Mouse (Mus musculus) 3134 (cell line): ENCODE results near the gene Tmem63a.
"Not testable (repeated sequence)": the region's sequence is repeated elsewhere in the genome, so short reads cannot be mapped to it uniquely, and the experiment has no call there.

ENCODE experiments used
- DNase-seq: peaks from one replicate; pipeline ENCODE4 v3.0.0-alpha.2; 2011; ENCODE audit warnings: low spot score; ENCODE audit not compliant: insufficient read length; ENCODE audit errors: extremely low read depth

The Tmem63a gene

DNA sequence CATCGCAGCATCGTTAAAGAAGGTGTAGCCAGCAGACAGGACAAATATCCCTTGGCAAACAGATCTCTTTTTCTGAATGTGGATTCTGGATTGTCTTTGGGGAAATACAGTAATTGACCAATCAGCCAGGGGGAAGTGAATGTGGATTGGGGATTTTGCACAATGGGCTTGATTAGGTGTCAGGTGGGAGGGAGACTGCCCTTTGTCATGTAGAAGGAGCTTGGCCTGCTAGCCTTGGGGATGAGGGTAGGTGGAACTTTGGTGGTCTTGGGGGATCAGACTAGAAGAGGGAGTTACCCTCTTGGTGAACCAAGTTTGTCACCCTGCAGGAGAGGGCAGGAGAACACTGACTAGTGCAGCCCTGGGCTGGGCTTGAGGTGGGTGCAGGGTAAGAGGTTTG lies 17.4 kb upstream of the Tmem63a start:
- no peak for DNase-seq

DNA sequence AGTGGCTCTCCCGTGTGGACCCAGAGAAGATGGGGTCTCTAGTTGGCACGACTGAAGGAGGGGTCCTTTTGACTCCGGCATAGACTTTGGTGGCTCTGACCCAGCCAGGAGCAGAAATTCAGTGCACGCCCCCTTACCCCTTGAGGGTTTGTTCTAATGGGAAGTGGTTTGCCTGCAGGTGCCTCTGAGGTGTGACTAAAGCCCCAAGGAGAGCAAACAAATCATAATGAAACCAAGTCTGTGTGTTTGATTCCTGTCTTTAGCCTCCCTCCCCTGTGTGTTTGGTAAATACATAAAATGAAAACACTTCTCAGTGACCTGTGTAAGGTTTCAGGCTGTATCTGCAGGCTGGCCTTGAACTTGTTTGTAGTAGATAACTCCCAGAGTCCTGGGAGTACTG lies 15.9 kb upstream of the Tmem63a start:
- no peak for DNase-seq

DNA sequence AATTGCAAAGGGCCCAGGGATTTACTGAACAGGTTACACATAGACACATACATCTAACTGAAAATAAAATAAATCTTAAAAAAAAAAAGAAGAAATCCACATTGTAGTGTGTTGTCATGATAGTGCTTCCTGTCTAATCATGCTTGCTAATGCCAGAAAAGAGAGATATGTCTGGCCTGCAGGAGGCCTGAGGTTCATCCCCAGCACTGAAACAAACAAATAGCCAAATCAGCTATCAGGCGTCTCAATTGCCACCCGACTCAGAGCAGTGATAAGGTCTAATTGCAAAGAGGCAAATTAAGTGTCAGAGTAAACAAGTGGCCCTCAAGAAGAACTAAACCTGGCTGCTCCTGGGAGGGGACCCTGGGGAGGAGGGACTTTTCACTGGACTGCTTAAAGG lies 12.5 kb upstream of the Tmem63a start:
- no peak for DNase-seq

DNA sequence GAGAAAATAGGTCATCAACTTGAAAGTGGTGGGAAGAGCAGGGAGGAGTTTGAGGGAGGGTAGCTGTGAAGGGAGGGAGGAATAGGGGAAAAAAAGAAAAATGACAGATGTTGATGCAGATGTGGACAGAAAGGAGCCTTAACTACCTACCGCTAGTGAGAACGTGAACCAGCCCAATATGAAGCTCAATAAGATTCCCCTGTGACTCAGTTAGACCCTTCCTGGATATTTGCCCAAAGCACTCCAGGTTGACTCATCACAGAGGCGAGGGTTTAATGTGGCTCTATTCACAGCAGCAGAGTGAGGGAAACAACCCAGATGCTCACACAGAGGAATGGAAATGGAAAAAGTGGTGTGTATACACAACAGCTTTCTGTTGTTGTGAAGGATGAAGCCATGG lies 11.0 kb upstream of the Tmem63a start:
- DNase-seq, result peak; percentile 62

DNA sequence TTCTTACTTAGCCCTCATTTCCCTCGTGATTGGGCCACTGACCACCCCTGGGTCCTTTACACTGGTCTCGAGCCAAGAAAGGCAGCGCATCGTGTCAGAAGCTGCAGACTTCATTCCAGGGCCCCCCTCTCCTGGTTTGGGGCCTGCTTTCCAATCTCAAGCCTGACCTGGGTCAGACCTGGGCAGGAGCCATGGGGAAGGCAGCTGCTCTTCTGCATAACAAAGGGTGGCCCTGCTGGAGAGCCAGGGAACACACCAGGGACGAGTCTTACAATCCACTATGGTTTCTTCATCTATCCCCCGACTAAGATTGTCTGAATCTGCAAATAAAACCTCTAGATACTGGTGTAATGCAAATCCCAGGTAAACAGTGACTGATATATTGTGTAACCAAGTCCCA lies 8.5 kb upstream of the Tmem63a start:
- DNase-seq, result no peak

DNA sequence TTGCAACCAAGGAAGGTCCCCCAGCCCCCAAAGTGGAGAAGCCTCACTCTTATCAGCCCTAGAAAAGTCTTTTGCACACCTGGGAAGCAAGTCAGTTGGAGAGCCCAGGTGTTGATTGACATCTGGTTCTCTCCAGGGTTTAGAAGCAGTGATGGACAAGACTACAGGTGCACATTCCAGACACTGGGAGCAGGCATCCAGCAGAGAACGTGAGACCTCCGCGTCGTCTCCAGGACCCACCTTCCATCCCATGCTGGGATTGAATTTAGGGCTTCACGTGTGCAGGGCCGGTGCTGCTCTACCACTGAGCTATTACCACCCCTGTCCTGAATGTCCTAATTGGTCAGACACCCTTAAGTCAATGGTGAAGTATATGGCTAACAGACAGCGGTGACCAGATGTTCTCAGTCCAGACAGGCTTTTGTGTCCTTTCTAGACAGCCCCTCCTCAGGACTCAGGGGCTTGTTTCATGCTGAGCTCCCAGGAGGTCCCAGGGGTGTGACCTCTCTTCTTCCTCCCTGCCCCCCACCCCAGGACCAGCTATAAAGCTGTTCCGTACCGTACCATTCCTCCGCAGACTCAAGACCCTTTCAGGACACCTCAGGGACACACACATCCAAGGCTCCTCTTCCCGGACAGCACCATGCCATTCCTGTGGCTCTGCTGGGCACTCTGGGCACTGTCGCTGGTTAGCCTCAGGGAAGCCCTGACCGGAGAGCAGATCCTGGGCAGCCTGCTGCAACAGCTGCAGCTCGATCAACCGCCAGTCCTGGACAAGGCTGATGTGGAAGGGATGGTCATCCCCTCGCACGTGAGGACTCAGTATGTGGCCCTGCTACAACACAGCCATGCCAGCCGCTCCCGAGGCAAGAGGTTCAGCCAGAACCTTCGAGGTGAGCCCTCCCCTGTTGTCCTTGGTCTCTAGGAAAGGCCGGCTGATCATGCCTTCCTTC lies 7.4 kb upstream of the Tmem63a start, which contains the start of gene Lefty1:
TSS of gene Lefty1 (plus strand) at position 556 of the 953 bp plus-strand sequence.
- DNase-seq, result no peak

DNA sequence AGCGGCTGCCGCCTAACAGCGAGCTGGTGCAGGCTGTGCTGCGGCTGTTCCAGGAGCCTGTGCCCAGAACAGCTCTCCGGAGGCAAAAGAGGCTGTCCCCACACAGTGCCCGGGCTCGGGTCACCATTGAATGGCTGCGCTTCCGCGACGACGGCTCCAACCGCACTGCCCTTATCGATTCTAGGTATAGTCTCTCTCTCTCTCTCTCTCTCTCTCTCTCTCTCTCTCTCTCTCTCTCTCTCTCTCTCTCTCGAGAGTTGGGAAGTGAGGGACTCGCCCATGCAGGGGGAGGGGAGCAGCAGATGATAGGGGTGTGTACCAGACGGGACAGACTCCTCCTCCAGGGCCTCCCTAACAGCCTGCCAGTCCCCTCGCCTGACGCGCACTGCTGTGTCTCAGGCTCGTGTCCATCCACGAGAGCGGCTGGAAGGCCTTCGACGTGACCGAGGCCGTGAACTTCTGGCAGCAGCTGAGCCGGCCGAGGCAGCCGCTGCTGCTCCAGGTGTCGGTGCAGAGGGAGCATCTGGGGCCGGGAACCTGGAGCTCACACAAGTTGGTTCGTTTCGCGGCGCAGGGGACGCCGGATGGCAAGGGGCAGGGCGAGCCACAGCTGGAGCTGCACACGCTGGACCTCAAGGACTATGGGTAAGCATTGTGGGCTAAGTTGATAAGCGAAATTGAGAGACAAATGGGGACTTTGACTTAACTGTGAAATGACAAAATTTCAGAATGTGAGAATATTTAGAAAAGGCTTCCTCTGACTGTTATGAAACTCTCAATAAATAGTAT lies 5.3 kb upstream of the Tmem63a start:
- not testable (repeated sequence) for DNase-seq

DNA sequence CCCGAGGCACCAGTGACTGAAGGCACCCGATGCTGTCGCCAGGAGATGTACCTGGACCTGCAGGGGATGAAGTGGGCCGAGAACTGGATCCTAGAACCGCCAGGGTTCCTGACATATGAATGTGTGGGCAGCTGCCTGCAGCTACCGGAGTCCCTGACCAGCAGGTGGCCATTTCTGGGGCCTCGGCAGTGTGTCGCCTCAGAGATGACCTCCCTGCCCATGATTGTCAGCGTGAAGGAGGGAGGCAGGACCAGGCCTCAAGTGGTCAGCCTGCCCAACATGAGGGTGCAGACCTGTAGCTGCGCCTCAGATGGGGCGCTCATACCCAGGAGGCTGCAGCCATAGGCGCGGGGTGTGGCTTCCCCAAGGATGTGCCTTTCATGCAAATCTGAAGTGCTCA lies 4.5 kb upstream of the Tmem63a start:
- DNase-seq, result not testable (repeated sequence)

DNA sequence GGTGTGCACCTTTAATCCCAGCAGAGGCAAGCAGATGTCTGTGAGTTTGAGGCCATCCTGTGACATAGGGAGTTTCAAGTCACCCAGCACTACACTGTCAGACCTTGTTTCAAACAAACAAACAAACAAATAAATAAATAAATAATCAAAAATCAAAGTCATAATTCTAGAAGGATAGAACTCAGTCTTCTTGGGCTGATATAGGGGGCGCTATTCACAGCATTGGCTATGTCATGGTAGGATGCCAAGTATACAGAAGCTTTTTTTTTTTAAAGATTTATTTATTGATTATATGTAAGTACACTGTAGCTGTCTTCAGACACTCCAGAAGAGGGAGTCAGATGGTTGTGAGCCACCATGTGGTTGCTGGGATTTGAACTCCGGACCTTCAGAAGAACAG lies 3.4 kb upstream of the Tmem63a start:
- DNase-seq, result not testable (repeated sequence)

DNA sequence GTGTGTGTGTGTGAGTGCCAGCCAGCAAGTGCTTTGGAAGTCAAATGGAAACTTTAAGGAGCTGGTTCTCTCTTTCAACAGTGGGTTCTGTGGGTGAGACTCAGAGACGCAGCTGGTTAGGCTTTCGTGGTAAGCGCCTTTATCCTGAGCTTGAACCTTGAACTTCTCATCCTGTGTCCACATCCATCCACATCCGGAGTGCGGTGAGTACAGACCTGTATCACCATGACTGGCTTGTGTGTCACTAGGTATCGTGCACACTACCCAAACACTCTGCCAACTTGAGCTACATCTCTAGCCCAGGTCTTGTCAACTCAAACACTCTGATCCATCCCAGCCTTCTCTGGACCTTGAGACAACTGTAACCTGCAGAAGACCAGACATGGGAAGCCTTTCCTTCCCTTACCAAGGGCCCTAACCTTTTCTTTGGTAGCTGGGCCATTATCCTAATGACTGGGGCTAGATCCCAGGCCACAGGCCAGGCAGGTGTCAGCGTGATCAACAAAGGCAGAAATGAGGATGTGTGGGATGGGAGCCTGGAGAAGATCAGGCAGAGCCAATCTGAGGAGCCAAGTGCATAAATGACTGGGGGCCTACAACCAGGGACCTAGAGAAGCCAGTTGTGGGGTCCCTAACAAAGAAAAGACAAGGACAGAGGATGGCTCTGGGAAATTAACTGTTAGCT lies 1.2 kb upstream of the Tmem63a start:
- no peak for DNase-seq

DNA sequence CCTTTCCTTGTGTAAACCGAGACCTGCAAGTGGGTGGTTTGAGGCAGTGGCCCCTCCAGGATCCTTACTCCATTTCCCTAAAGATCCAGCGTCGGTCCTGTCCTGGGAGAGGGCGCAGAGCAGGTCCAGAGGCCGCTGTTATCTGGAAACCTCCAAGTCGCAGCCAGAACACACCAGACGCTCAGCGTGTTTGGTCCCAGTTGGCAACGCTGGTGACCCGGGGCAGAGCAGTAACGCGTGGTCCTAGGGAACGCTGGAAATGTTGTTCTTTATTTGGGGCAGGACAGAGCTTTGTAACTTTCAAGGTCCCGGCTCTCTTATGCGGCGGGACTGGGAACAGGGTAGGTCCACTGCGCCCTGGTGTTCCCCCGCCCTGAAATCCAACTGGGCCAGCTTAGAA lies 418 bp upstream of the Tmem63a start:
- DNase-seq, result no peak

DNA sequence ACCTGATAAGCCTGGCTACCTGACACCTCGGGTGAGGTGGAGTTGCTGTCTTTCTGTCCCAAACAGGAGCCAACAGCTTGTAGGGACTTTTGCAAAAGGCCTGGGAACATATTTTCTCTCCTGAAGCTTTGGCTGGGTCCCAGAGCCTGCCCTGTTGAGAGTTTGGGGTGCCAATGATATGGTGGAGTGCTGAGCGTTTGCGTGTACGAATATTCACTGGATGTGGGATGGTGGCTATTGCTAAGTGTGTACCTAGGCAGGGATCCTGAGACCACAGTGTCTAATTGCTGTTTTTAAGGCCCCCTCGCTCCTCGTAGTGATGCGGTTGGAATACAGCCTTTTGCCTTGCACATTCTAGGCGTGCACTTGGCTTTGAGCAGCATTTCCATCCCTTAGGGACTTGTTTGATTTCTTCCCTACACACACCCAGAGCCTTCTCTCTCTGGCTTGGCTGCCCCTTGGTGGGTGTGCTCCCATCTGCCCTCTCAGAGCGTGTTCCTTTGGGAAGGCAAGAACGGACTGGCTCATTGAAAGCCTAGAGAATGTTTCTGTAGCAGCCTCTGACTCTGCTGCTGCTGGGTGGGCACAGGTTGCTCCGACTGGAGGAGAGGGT lies 994 bp downstream of the Tmem63a start:
- DNase-seq, result peak; percentile 39

DNA sequence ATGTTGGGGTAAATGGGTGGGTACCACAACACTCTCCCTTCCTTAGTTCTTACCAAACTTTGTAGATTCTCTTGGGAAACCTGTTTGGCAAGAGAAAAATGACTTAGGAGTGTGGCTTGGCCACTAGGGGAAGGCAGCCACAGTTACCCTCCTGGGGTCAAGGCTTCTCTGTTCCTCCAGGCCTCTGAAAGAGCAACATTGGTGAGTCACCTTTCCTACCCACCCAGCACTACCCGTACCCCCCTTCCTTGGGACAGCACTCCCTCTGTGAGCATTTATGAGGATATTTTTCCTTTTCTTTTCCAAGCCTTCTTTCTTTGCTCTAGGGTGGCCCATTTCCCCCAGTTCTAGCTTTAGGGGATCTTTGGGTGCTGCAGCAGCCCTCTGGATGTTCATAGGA lies 1.8 kb downstream of the Tmem63a start:
- peak; percentile 64 for DNase-seq

DNA sequence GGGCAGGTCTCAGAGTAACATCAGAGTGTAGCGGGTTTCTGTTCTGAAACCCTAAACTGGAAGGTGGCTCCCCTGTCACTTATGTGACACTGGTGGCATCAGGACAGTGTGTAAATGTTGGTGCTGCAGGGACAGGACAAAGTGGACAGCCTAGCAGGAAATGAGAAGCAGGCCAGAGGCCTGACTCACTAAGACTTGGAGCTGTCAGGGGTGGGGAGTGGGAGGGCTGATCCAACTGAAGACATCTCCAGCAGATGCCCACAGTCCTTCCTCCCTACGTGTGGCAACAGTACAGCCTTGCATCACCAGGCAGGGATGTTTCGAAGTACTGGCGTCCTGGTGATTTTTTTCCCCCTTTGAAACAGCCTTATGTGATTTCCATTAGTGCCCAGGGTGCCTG lies 2.4 kb downstream of the Tmem63a start:
- peak; percentile 76 for DNase-seq

DNA sequence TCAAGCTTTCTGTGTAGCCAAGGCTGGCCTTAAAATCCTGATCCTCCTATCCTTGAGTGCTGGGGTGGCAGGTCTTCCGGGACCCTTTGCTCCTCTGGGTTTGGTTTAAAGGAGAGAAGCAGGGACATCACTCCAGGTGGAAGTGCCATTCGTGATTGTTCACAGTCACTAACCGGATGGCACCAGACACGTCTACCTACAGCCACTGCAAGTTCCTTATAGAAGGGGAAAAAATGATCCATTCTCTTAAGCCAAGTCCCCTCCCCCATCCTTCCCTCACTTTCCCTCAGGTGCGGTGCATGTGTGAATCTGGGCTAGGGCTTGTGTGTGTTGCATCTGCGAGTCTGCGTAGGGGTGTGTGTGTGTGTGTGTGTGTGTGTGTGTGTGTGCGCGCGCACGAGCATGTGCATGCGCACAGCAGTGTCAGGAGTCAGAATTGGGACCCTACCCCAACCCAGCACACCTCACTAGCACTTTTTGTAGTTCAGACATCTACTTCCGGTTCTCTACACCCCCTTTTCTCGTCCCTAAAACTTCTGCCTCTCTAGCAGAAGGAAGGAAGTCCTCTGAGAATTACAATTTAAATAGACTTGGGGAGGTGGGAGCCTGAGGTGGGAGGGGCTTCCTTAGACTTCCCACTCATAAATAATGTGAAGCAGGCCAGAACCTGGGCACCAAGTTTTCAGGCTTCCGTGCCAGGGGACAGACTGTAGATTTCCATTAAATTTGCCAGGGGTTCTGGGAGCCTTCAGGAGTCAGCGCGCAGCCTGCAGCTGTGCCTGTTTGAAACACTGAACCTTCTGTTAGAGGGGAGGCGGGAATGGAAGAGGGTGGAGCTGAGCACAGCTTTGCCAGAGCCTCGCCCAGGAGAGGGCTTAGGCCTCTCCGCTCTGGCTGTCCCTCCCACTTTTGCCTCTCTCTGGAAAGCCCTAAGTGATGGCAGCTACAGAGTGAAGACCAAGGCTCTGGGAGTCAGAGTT lies 3.1 kb downstream of the Tmem63a start:
- DNase-seq, result peak; percentile 80

DNA sequence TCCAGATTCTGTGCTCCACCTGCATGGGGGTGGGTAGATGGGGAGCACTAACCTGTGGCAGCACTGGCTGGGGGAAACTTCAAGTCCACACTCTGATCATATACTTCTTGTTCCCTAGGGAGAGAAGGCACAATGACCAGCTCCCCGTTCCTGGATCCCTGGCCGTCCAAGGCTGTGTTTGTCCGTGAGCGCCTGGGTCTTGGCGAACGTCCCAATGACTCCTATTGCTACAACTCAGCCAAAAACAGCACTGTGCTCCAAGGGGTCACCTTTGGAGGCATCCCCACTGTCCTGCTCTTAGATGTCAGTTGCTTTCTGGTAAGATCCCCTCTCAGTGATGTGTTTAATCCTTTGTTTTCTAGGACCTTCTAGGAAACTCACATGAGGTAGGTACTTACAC lies 4.3 kb downstream of the Tmem63a start:
- no peak for DNase-seq

DNA sequence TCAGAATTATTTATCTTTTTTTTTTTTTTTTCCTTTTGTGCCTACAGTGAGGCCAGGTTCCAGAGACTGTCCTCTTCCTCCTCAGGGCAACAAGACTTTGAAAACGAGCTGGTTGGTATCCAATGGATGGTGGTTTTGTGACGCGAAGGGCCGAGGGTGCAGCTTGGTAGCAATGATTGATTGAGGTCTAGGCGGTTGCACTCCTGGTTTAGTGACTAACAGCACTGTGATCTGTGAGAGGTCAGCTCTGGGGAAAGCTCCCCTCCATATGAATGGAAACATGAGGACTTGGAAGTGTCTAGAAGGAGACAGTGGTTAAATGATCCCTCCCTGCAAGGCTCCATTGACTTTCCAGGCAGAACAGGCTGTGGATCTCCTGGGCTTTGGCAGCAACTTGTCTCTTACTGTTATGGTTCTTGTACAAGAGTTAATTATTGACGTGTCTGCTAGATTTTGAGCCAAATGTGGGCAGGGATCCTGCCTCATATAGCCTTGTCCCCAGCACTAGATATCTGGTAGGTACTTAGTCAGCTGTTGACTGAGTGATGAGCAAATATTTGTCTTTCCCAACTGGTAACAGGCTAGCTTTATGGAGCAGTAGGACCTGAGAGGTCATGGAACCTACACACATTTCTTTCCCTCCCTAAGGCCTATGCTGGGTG lies 10.1 kb downstream of the Tmem63a start:
- DNase-seq, result peak; percentile 47

DNA sequence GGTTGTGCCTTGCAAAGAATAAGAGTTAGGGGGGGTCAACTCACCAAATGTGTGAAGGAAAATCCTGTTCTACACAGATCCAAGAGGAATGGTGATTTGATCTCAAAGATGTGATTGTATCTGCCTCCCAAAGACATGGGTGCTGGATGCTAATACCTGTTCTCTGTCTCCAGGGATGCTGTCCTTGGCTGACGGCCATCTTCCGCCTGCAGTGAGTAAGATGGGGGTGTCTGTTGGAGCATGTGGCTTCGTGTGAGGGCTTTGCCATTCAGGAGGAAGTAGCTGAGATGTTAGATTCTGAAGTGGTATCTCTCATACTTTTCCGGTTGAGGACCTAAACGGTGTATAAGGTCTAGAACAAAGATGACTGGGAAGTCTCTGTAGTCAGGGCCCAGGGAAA lies 10.7 kb downstream of the Tmem63a start:
- no peak for DNase-seq

DNA sequence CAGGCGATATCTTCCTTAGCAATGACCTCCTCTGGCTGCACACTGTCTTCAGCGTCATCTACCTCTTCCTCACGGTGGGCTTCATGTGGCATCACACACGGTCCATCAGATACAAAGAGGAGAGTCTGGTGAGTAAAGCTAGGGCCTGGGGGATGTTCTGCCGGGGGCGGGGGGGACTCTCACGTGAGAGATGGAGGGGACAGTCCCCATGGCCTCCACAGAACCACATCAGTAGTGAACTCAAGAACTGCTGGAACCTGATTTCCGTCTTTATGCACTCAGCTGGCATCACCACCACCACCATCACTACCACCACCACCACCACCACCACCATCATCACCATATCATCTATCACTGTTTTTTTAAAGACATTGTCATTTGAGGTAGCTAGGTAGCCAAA lies 14.3 kb downstream of the Tmem63a start:
- no peak for DNase-seq
